ENCODE assay signal across 9 mouse cellular contexts in genomic region chr11:103810631-103811030, GRCm38 (mm10). TPM values are rescaled to one million over a fixed set of nuclear protein-coding genes. Genes with fewer than 3 reads are reported as not detected.
A peak's percentile ranks its signal among the peaks of the same experiment; 100 is the strongest.
DNase-seq lines count a peak whose midpoint lies in the region; ATAC-seq and TF ChIP-seq lines count a peak whose summit lies in the region.
"Had no signal": no experiment of that assay in that cellular context is flagged by ENCODE, and none has a peak within 500 bp of the region (broad histone marks: within the 10 kb centered on the region; RNA-seq: fewer than 3 reads in every experiment).

No protein-coding gene starts in this region.

- no peak for DNase-seq in heart, postnatal 4 days
- no peak for DNase-seq in hindbrain, postnatal 0 days (ENCODE audit: low spot score)
- no peak for DNase-seq in thymus, postnatal 14 days
- DNase-seq in right cerebral cortex, adult 18-20 months = no peak

- peak overlapping the region; percentile 66 for H3K4me3 ChIP-seq in heart, embryonic 16.5 days (ENCODE audit: low read length)
- H3K4me3 ChIP-seq in embryonic facial prominence, embryonic 13.5 days = peak overlapping the region; percentile 60
- H3K4me3 ChIP-seq in hindbrain, postnatal 0 days (ENCODE audit: low read length) = peak overlapping the region; percentile 54; the same call in 1 of the 2 replicates
- H3K4me3 ChIP-seq in midbrain, embryonic 15.5 days = peak overlapping the region; percentile 44
- H3K4me3 ChIP-seq: erythroblast, embryonic 14.5 days had no signal

- no peak overlapping the region for H3K27ac ChIP-seq in heart, embryonic 16.5 days (ENCODE audit: low read length)
- H3K27ac ChIP-seq in embryonic facial prominence, embryonic 13.5 days = no peak overlapping the region
- H3K27ac ChIP-seq in hindbrain, postnatal 0 days = peak overlapping the region; percentile 85
- peak overlapping the region; percentile 76 for H3K27ac ChIP-seq in midbrain, embryonic 15.5 days

- no peak for TF ChIP-seq CTCF in hindbrain, postnatal 0 days (IDR thresholded peaks at IDR 0.05; ENCODE audit: low read depth)

- H3K4me1 ChIP-seq in heart, embryonic 16.5 days (ENCODE audit: control insufficient read depth, insufficient read depth, low read length) = peaks cover 8% of the 10 kb centered on the region; the same call in 1 of the 2 replicates
- H3K4me1 ChIP-seq in embryonic facial prominence, embryonic 13.5 days = peaks cover 23% of the 10 kb centered on the region
- peaks cover 23% of the 10 kb centered on the region for H3K4me1 ChIP-seq in hindbrain, postnatal 0 days (ENCODE audit: insufficient read depth, low read length)
- peaks cover 43% of the 10 kb centered on the region for H3K4me1 ChIP-seq in midbrain, embryonic 15.5 days

- peak overlapping the region; percentile 94 for H3K4me2 ChIP-seq in heart, embryonic 16.5 days (ENCODE audit: low read depth, low read length)
- peak overlapping the region; percentile 98 for H3K4me2 ChIP-seq in embryonic facial prominence, embryonic 13.5 days
- H3K4me2 ChIP-seq in hindbrain, postnatal 0 days (ENCODE audit: low read depth, low read length) = peak overlapping the region; percentile 90
- peak overlapping the region; percentile 82 for H3K4me2 ChIP-seq in midbrain, embryonic 15.5 days

- no peak for ATAC-seq in heart, embryonic 16.5 days (replicated peaks; ENCODE audit: extremely low read depth, insufficient read depth, low FRiP score)
- ATAC-seq in embryonic facial prominence, embryonic 13.5 days (ENCODE audit: insufficient number of reproducible peaks, insufficient read depth, low FRiP score, low TSS enrichment, low read depth) = no peak
- ATAC-seq in hindbrain, postnatal 0 days = peak; percentile 6; the same call in 1 of the 2 replicates
- ATAC-seq in midbrain, embryonic 15.5 days (replicated peaks) = no peak
- no peak for ATAC-seq in erythroid progenitor cell, adult 5-6 weeks (replicated peaks; ENCODE audit: low FRiP score, poor library complexity, severe bottlenecking)

- 27% methylated on average over 12 of the region's 12 CpGs for WGBS in heart, embryonic 16.5 days
- 11% methylated on average over 12 of the region's 12 CpGs for WGBS in embryonic facial prominence, embryonic 13.5 days
- 19% methylated on average over 12 of the region's 12 CpGs for WGBS in hindbrain, postnatal 0 days
- 10% methylated on average over 12 of the region's 12 CpGs for WGBS in midbrain, embryonic 15.5 days

- no peak overlapping the region for H3K9ac ChIP-seq in heart, embryonic 16.5 days (ENCODE audit: low read length)
- H3K9ac ChIP-seq in embryonic facial prominence, embryonic 13.5 days = no peak overlapping the region
- peak overlapping the region; percentile 86; the same call in 1 of the 2 replicates for H3K9ac ChIP-seq in hindbrain, postnatal 0 days (replicated peaks; ENCODE audit: low read length)
- peak overlapping the region; percentile 68 for H3K9ac ChIP-seq in midbrain, embryonic 15.5 days

- no peaks in the 10 kb centered on the region; the same call in 1 of the 2 replicates for H3K9me3 ChIP-seq in heart, embryonic 16.5 days (replicated peaks; ENCODE audit: control insufficient read depth, low read length)
- no peaks in the 10 kb centered on the region for H3K9me3 ChIP-seq in embryonic facial prominence, embryonic 13.5 days
- no peaks in the 10 kb centered on the region for H3K9me3 ChIP-seq in hindbrain, postnatal 0 days (ENCODE audit: low read length)
- H3K9me3 ChIP-seq in midbrain, embryonic 15.5 days = no peaks in the 10 kb centered on the region

- peaks cover 62% of the 10 kb centered on the region for H3K27me3 ChIP-seq in heart, embryonic 16.5 days (ENCODE audit: control insufficient read depth, insufficient read depth, low read length)
- H3K27me3 ChIP-seq in embryonic facial prominence, embryonic 13.5 days = peaks cover 98% of the 10 kb centered on the region
- H3K27me3 ChIP-seq in hindbrain, postnatal 0 days (ENCODE audit: insufficient read depth, low read length) = no peaks in the 10 kb centered on the region
- peaks cover 12% of the 10 kb centered on the region for H3K27me3 ChIP-seq in midbrain, embryonic 15.5 days (replicated peaks)

- no peaks in the 10 kb centered on the region for H3K36me3 ChIP-seq in heart, embryonic 16.5 days (ENCODE audit: control insufficient read depth, insufficient read depth)
- no peaks in the 10 kb centered on the region for H3K36me3 ChIP-seq in embryonic facial prominence, embryonic 13.5 days
- peaks cover 5% of the 10 kb centered on the region; the same call in 1 of the 2 replicates for H3K36me3 ChIP-seq in hindbrain, postnatal 0 days (ENCODE audit: insufficient read depth, low read length)
- no peaks in the 10 kb centered on the region for H3K36me3 ChIP-seq in midbrain, embryonic 15.5 days (replicated peaks)

RNA-seq across cellular contexts. Expression of gene Wnt3, which starts 36.7 kb away (rescaled TPM):
- not detected in 2 replicates for polyA plus RNA-seq in heart, embryonic 16.5 days (2015; fragmentation: Nextera tagmentation; extraction: Ambion mirVana)
- total RNA-seq in heart, postnatal 4 days (2021) = not detected
- polyA plus RNA-seq in embryonic facial prominence, embryonic 13.5 days (2015; fragmentation: Nextera tagmentation; extraction: Ambion mirVana) = 10.0 and 11.7 TPM in 2 replicates
- total RNA-seq in hindbrain, postnatal 0 days (2014; rRNA removed) = 9.0 and 12.5 TPM in 2 replicates
- polyA plus RNA-seq in hindbrain, postnatal 0 days (2015; fragmentation: Nextera tagmentation; extraction: Ambion mirVana) = 11.1 and 11.6 TPM in 2 replicates
- 13.1 and 14.8 TPM in 2 replicates for polyA plus RNA-seq in midbrain, embryonic 15.5 days (2015; fragmentation: Nextera tagmentation; extraction: Ambion mirVana)
- total RNA-seq in erythroid progenitor cell, adult 5-6 weeks (2015; ENCODE audit: low replicate concordance) = not detected in 2 replicates
- not detected in 2 replicates for total RNA-seq in erythroid progenitor cell, adult 5-6 weeks (2017; ENCODE audit: low replicate concordance)
- polyA plus RNA-seq: erythroblast, embryonic 14.5 days had no signal

Comparison
In these comparisons a context has a peak if more than half of its experiments do, and no peak if none do; other contexts are left out.
1. H3K27ac ChIP-seq: peak in hindbrain, postnatal 0 days (single experiment) and midbrain, embryonic 15.5 days (single experiment); none in heart, embryonic 16.5 days (single experiment) and embryonic facial prominence, embryonic 13.5 days (single experiment).
2. H3K9ac ChIP-seq: peak in hindbrain, postnatal 0 days (single experiment) and midbrain, embryonic 15.5 days (single experiment); none in heart, embryonic 16.5 days (single experiment) and embryonic facial prominence, embryonic 13.5 days (single experiment).
3. RNA of gene Wnt3, which starts 36.7 kb away (polyA plus RNA-seq): 13.1 to 14.8 TPM in midbrain, embryonic 15.5 days, 10.0 to 11.7 TPM in embryonic facial prominence, embryonic 13.5 days and 11.1 to 11.6 TPM in hindbrain, postnatal 0 days; not detected in heart, embryonic 16.5 days; every median in the first group is over 10 times any median in the second.
4. Peak in every context shown above with its lines, with median percentiles within 50 percentile points of each other: H3K4me2 ChIP-seq and H3K4me3 ChIP-seq.